Mouse (Mus musculus) cerebellum, adult 2 months (tissue): Measurements from ENCODE around the gene 1700016C15Rik. TPM values are rescaled to one million over a fixed set of nuclear protein-coding genes. Genes with fewer than 3 reads are reported as not detected.
A peak's percentile ranks its signal among the peaks of the same experiment; 100 is the strongest.

Experiments
- DNase-seq, 2 experiments: peaks; one replicate each; pipeline ENCODE4 v3.0.0; 2021
- H3K27ac ChIP-seq: fragments of 200-500 bp; 2 replicates; pipeline ENCODE4 v1.5.1; 2012; ENCODE audit warnings: low read length, control low read depth, inconsistent platforms; ENCODE audit not compliant: insufficient read depth
- H3K27me3 ChIP-seq: fragments of 200-500 bp; 2 replicates; pipeline ENCODE4 v1.6.1; 2012; ENCODE audit warnings: inconsistent platforms, mild to moderate bottlenecking, low read length, moderate library complexity; ENCODE audit not compliant: control insufficient read depth, insufficient read depth
- H3K4me1 ChIP-seq: fragments of 200-500 bp; 2 replicates; pipeline ENCODE4 v1.6.1; 2011; ENCODE audit warnings: low read length; ENCODE audit not compliant: control insufficient read depth, insufficient read depth
- H3K4me3 ChIP-seq: fragments of 200-500 bp; replicated peaks from 2 replicates; pipeline ENCODE3; 2011; ENCODE audit warnings: mild to moderate bottlenecking, low read depth, low read length, control low read depth; ENCODE audit not compliant: insufficient read depth
- CTCF ChIP-seq: fragments of 200-500 bp; IDR thresholded peaks from 2 replicates; pipeline ENCODE4 v1.5.1; 2011; ENCODE audit warnings: low read depth, mild to moderate bottlenecking, control low read depth, low read length, moderate library complexity, borderline replicate concordance; ENCODE audit not compliant: insufficient read depth
- POLR2A ChIP-seq: fragments of 200-500 bp; IDR thresholded peaks from 2 replicates; pipeline ENCODE4 v1.6.1; 2011; ENCODE audit warnings: low read length, control low read depth, borderline replicate concordance; ENCODE audit not compliant: insufficient read depth
- WGBS: fragments of 180-500 bp; shearing (Covaris S2); methylation state at CpG from one replicate; pipeline ENCODE4 v1.1.7; 2018; 5-methylcytosine and 5-hydroxymethylcytosine counted together
- polyA plus RNA-seq: library from polyadenylated mRNA; depleted of rRNA; stranded (reverse); fragments of >200 nt; gene quantifications from 2 replicates; pipeline ENCODE4 v1.2.3, GENCODE M21; 2012

Gene 1700016C15Rik
- polyA plus RNA-seq, 1 experiment, result not detected

- Histone ChIP-seq H3K27me3 (no peaks in the 10 kb centered on the region), H3K4me3 (no peak overlapping the region), H3K4me1 (peaks cover 6% of the 10 kb centered on the region), H3K27ac (no peak overlapping the region)
- TF ChIP-seq POLR2A, result no peak
- no peak for TF ChIP-seq CTCF
- WGBS, result 78% methylated on average over 9 of the region's 9 CpGs
- peak; percentile 46 to 61 for DNase-seq
Observed at GRCm38 (mm10) chr1:177693486-177694252, 35.9 kb upstream of the 1700016C15Rik start.

GRCm38 (mm10) chr1:177700560-177700959 is 29.1 kb upstream of the 1700016C15Rik start:
- Histone ChIP-seq H3K27me3 (no peaks in the 10 kb centered on the region), H3K4me1 (no peaks in the 10 kb centered on the region), H3K4me3 (no peak overlapping the region), H3K27ac (no peak overlapping the region)
- WGBS, result 77% methylated on average over 8 of the region's 8 CpGs
- DNase-seq, result no peak
- TF ChIP-seq POLR2A (no peak), CTCF (no peak)

- WGBS, result 2% methylated on average over 15 of the region's 15 CpGs
- TF ChIP-seq CTCF, result peak; percentile 81; the same call in 1 of the 2 replicates
- TF ChIP-seq POLR2A, result no peak
- Histone ChIP-seq H3K27me3 (no peaks in the 10 kb centered on the region), H3K4me1 (no peaks in the 10 kb centered on the region), H3K4me3 (peak overlapping the region; percentile 73), H3K27ac (no peak overlapping the region)
- peak; percentile 77 to 84 for DNase-seq
Observed at GRCm38 (mm10) chr1:177702481-177703146, 27.0 kb upstream of the 1700016C15Rik start.

GRCm38 (mm10) chr1:177703147-177703807 is 26.3 kb upstream of the 1700016C15Rik start:
- 45% methylated on average over 6 of the region's 6 CpGs for WGBS
- Histone ChIP-seq H3K4me1 (no peaks in the 10 kb centered on the region), H3K27me3 (no peaks in the 10 kb centered on the region), H3K4me3 (no peak overlapping the region), H3K27ac (no peak overlapping the region)
- DNase-seq, result no peak
- TF ChIP-seq CTCF (no peak), POLR2A (no peak)

GRCm38 (mm10) chr1:177705204-177705603 is 24.4 kb upstream of the 1700016C15Rik start:
- no peak overlapping the region for H3K27ac ChIP-seq
- WGBS, result 69% methylated on average over 2 of the region's 2 CpGs
- no peak for DNase-seq
- no peaks in the 10 kb centered on the region for H3K27me3 ChIP-seq
- no peaks in the 10 kb centered on the region for H3K4me1 ChIP-seq
- H3K4me3 ChIP-seq, result no peak overlapping the region
- no peak for TF ChIP-seq POLR2A
- no peak for TF ChIP-seq CTCF

- WGBS, result 91% methylated on average over 1 of the region's 1 CpGs
- Histone ChIP-seq H3K4me1 (no peaks in the 10 kb centered on the region), H3K4me3 (no peak overlapping the region), H3K27me3 (no peaks in the 10 kb centered on the region), H3K27ac (no peak overlapping the region)
- TF ChIP-seq CTCF (no peak), POLR2A (no peak)
- DNase-seq, result no peak
Observed at GRCm38 (mm10) chr1:177707571-177707970, 22.0 kb upstream of the 1700016C15Rik start.

- Histone ChIP-seq H3K4me3 (no peak overlapping the region), H3K27me3 (no peaks in the 10 kb centered on the region), H3K27ac (no peak overlapping the region), H3K4me1 (no peaks in the 10 kb centered on the region)
- 73% methylated on average over 4 of the region's 4 CpGs for WGBS
- TF ChIP-seq POLR2A, result no peak
- TF ChIP-seq CTCF, result no peak
- DNase-seq, result no peak
Observed at GRCm38 (mm10) chr1:177708583-177709055, 21.0 kb upstream of the 1700016C15Rik start.
